Mouse (Mus musculus) erythroblast, embryonic 14.5 days (primary cell): ENCODE results near the gene Odf3b.

Source experiments
- GATA1 ChIP-seq: IDR thresholded peaks from 2 replicates; pipeline ENCODE4 v1.6.1; 2012; ENCODE audit warnings: low read length, inconsistent platforms, mixed read lengths
- TAL1 ChIP-seq: IDR thresholded peaks from 3 replicates; pipeline ENCODE4 v1.6.1; 2012; ENCODE audit warnings: low read length, inconsistent platforms, mixed read lengths

- TF ChIP-seq GATA1 (peak; percentile 52; the same call in 1 of the 2 replicates), TAL1 (no peak)
These were observed 5.9 kb downstream of the Odf3b start for GRCm38 (mm10) chr15:89373027-89373761.
